Mouse (Mus musculus): ENCODE measurements around the gene Urod.

The Urod gene

GRCm38 (mm10) chr4:116995131-116995797 is 1.1 kb upstream of the Urod start, which contains the start of gene Hectd3:
TSS of gene Hectd3 (plus strand) at chr4:116995317.
- peak; percentile 60 to 63 for DNase-seq

- peak; percentile 84 to 85 for DNase-seq
Measured at GRCm38 (mm10) chr4:116991366-116991765, 2.8 kb downstream of the Urod start.

DNA sequence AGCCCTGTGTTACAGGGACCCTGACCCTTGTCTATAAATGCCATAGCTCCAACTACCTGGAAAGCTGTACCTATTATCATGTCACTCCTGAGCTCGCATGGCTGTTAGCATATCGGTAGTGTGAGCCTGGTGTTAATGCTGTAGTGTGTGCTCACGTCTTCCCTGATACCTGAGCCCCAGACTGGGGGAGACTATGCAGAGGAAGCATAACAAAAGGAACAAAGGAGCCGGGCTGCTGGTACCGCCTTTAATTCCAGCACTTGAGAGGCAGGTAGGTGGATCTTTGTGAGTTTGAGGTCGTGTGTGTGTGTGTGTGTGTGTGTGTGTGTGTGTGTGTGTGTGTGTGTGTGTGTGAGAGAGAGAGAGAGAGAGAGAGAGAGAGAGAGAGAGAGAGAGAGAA is 4.5 kb downstream of the Urod start:
- no peak for DNase-seq

GRCm38 (mm10) chr4:116987122-116987456 is 7.1 kb downstream of the Urod start:
- no peak for DNase-seq

GRCm38 (mm10) chr4:116986400-116987121 is 7.7 kb downstream of the Urod start:
- DNase-seq, result peak; percentile 53 to 61

GRCm38 (mm10) chr4:116985681-116986080 is 8.5 kb downstream of the Urod start:
- DNase-seq, result no peak

DNA sequence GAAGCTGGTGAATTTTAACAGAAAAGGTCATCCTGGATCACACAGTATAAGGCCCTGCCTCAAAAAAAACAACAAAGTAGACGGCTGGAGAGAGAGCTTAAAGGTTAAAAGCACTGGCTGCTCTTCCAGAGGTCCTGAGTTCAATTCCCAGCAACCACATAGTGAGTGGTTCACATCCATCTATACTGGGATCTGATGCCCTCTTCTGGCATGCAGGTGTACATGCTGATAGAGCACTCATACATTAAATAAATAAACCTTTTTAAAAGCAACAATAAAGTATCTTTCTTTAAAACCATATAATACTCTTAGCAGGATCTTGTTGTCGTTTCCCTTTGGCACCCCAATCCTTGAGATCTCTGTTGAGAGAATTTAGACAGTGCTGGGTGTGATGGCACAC is 17.7 kb downstream of the Urod start:
- no peak for DNase-seq

GRCm38 (mm10) chr4:116954951-116955350 is 39.3 kb downstream of the Urod start:
- DNase-seq, result no peak

DNA sequence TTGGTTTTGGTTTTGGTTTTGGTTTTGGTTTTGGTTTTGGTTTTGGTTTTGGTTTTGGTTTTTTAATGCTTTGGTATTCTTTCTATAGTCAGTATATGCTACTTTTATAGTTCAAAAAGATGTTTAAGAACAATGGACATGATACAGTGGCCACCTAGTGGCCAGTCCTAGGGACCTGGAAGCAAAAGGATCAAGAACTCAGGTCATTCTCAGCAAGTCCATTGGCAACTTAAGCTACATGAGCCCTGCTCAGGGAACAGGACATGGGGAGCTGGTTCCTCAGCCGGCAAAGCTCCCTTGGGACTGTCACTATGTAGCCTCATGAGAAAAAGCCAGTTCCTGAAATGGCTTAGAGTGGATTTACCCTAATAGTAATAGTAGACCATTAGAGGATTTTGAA is 42.6 kb downstream of the Urod start:
- DNase-seq, result peak; percentile 8 to 12

- DNase-seq, result no peak
Measured at GRCm38 (mm10) chr4:116944055-116944454, 50.2 kb downstream of the Urod start.

DNA sequence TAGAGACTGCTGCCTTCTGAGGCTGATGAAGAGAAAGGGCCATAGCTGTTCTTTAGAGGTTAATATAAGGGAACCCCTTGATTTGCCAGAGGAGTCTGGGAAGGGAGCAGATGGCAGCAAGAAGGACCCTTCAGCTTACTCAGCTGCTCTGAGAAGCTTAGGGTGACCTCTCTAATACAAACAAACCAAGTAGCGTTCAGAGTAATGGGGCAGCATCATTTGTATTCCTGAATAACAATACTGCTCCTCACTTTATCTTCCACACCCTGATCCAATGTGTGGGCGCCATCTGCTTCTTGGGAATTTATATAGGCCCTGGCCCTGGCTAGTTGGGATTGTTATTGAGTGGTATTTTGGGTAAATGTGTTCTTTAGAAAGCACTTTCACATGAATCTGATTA is 51.5 kb downstream of the Urod start:
- no peak for DNase-seq

Data from B cell, adult 2 months (primary cell).